Mouse (Mus musculus) hindbrain, embryonic 11.5 days (tissue): Measurements from ENCODE around the gene C2. TPM values are rescaled to one million over a fixed set of nuclear protein-coding genes. Genes with fewer than 3 reads are reported as not detected.
"Not testable (repeated sequence)": the region's sequence is repeated elsewhere in the genome, so short reads cannot be mapped to it uniquely, and the experiment has no call there.

Source experiments
- ATAC-seq: fragments of 200-750 bp; cut with Nextera tagmentation; 2 replicates; pipeline ENCODE4 v1.8.0; 2017; ENCODE audit warnings: mild to moderate bottlenecking, moderate TSS enrichment, moderate library complexity; ENCODE audit not compliant: low FRiP score
- DNase-seq: peaks from one replicate; pipeline ENCODE4 v3.0.0-alpha.2; 2015; ENCODE audit warnings: low spot score
- H3K27ac ChIP-seq: fragments of 300-500 bp; sonication (generic); 2 replicates; pipeline ENCODE4 v1.5.1; 2014; ENCODE audit warnings: mild to moderate bottlenecking, low read depth, low read length
- H3K27me3 ChIP-seq: fragments of 300-500 bp; sonication (generic); 2 replicates; pipeline ENCODE4 v1.6.1; 2014; ENCODE audit warnings: mild to moderate bottlenecking, low read length, moderate library complexity, mixed read lengths; ENCODE audit not compliant: control insufficient read depth, insufficient read depth
- H3K36me3 ChIP-seq: fragments of 300-500 bp; sonication (generic); 2 replicates; pipeline ENCODE4 v1.6.1; 2014; ENCODE audit warnings: mild to moderate bottlenecking, low read length, moderate library complexity, mixed read lengths; ENCODE audit not compliant: control insufficient read depth, insufficient read depth
- H3K4me1 ChIP-seq: fragments of 300-500 bp; sonication (generic); replicated peaks from 2 replicates; pipeline ENCODE4 v1.6.1; 2014; ENCODE audit warnings: low read length, mixed read lengths; ENCODE audit not compliant: control insufficient read depth, insufficient read depth
- H3K4me2 ChIP-seq: fragments of 300-500 bp; sonication (generic); replicated peaks from 2 replicates; pipeline ENCODE4 v1.6.1; 2014; ENCODE audit warnings: mild to moderate bottlenecking, low read depth, low read length
- H3K4me3 ChIP-seq: fragments of 300-500 bp; sonication (generic); 2 replicates; pipeline ENCODE4 v1.5.1; 2014; ENCODE audit warnings: low read depth, low read length
- H3K9ac ChIP-seq: fragments of 300-500 bp; sonication (generic); 2 replicates; pipeline ENCODE4 v1.6.1; 2014; ENCODE audit warnings: low read depth, low read length
- H3K9me3 ChIP-seq: fragments of 300-500 bp; sonication (generic); 2 replicates; pipeline ENCODE4 v1.6.1; 2016; ENCODE audit warnings: low read length; ENCODE audit not compliant: control insufficient read depth
- WGBS: fragments of 180-500 bp; shearing (Covaris S2); extraction: QIAGEN DNeasy Blood & Tissue Kit; methylation state at CpG from one replicate; pipeline ENCODE4 v1.1.7; 2014; 5-methylcytosine and 5-hydroxymethylcytosine counted together
- polyA plus RNA-seq: library from polyadenylated mRNA; unstranded; fragments of >200 nt; fragmentation: Nextera tagmentation; extraction: Ambion mirVana; gene quantifications from 2 replicates; pipeline ENCODE4 v1.2.1, GENCODE M21; 2014

Gene C2
- polyA plus RNA-seq, 1 experiment from 2014 or later: 1.2 TPM

DNA sequence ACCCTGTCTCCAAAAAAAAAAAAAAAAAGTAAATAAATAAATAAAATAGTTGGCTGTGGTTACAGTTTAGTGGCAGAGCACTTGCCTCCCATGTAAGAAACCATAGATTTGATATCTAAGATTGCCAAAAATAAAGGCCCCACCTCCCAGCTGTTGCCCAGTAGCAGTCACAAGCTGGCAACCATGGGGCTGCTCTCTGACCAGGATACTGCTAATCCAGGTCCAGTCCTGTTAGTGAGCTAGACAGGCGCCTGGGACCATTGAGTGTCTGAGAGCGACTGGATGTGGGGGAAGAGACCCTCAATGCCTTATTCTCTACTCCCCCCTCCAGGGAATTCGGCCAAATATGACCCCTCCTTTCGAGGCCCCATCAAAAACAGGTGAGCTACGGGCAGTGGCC is 18.3 kb upstream of the C2 start:
- ATAC-seq (no peak), DNase-seq (no peak)
- Histone ChIP-seq H3K9ac (no peak overlapping the region), H3K36me3 (peaks cover 18% of the 10 kb centered on the region), H3K4me1 (no peaks in the 10 kb centered on the region), H3K4me3 (no peak overlapping the region), H3K27ac (no peak overlapping the region), H3K27me3 (no peaks in the 10 kb centered on the region), H3K9me3 (no peaks in the 10 kb centered on the region), H3K4me2 (no peak overlapping the region)
- 90% methylated on average over 5 of the region's 5 CpGs for WGBS

DNA sequence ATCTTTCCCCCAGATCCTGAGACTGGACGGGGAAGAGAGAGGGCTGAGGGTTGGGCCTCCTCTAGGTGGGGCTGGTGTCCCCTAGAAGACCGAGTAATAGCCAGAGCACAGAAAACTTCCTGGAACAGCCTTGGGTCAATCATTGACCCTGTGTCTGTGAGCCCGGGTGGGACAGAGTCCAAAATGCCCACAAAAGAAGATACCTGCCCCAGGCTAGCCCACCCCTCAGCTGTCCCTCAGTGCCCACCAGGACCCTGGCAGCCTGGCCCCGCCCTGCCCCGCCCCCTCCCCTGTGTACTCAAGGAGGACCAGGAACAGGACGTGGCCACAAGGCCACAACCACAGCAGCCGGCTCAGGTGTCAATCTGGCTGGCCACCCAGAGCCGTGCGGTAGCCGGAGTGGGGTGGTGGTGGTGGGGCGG is 17.4 kb upstream of the C2 start:
- no peak overlapping the region for H3K27ac ChIP-seq
- H3K4me3 ChIP-seq: no peak overlapping the region
- ATAC-seq (no peak), DNase-seq (no peak)
- H3K9ac ChIP-seq: no peak overlapping the region
- no peaks in the 10 kb centered on the region for H3K27me3 ChIP-seq
- 20% methylated on average over 10 of the region's 11 CpGs for WGBS
- H3K36me3 ChIP-seq: peaks cover 20% of the 10 kb centered on the region
- no peaks in the 10 kb centered on the region for H3K9me3 ChIP-seq
- H3K4me1 ChIP-seq: no peaks in the 10 kb centered on the region
- no peak overlapping the region for H3K4me2 ChIP-seq

DNA sequence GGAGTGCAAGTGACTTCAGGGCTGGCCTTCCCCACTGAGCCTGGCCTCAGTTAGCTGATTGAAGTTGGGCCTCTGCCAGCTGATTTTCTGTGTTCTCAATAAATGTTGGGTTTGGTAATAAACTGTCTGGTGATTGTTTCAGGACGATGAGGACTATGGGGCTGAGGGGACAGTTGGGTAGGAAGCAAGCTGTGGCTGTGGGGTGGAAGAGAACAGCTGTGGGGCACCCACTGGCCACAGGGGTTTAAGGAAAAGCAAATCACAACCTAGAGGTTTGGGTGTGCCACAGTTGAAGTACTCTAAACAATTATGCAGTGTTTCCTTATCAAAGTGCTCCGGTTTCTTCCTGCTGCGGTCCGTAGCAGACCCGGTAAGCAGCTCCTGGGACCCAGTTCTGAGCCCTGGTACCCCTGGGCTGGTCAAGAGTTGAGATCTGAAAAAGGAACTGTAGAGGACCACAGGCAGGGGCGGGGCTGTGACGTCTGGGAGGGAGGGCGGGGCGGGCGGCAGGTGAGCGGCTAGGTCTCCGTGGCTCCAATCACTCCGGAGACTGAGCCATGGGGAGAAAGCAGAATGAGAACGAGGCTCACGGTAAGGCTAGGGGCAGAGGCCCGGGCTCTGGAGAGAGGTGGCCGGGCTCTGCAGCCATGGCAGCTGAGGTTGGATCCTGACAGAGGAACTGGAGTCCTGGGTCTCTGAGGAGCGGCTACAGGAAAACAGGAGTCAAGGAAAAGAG is 16.0 kb upstream of the C2 start, which contains the start of gene Slc44a4:
Slc44a4 (plus strand) TSS at position 537 of the 736 bp plus-strand sequence.
- Histone ChIP-seq H3K27ac (no peak within 1 kb of the TSS), H3K27me3 (no peaks in the 10 kb centered on the region), H3K9me3 (no peaks in the 10 kb centered on the region), H3K4me3 (no peak within 1 kb of the TSS), H3K9ac (no peak within 1 kb of the TSS), H3K4me2 (no peak within 1 kb of the TSS), H3K4me1 (no peaks in the 10 kb centered on the region), H3K36me3 (peaks cover 20% of the 10 kb centered on the region)
- DNase-seq: no peak
- WGBS: 35% methylated on average over 18 of the region's 18 CpGs
- no peak for ATAC-seq

DNA sequence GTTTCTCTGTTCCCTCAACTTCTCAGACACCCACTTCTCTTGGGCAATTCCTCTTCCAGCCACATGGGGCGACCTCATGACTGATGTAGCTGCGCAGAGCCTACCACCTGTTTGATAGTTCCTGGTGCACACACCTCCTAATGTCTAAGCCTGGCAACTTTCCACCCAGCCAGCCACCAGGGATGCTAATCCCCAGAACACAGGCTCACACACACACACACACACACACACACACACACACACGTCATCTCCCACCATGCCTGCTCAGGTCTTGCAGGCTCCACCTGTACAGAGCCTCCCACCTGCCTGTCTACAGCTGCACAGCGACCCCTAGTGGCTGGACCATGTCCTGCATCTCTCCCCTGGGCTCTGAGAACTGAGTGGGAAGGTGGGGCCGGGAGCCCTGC is 13.9 kb upstream of the C2 start:
- no peak overlapping the region for H3K4me2 ChIP-seq
- no peaks in the 10 kb centered on the region for H3K27me3 ChIP-seq
- H3K36me3 ChIP-seq: peaks cover 30% of the 10 kb centered on the region
- ATAC-seq (peak; percentile 46; the same call in 1 of the 2 replicates), DNase-seq (peak; percentile 80)
- no peak overlapping the region for H3K27ac ChIP-seq
- no peak overlapping the region for H3K4me3 ChIP-seq
- H3K9me3 ChIP-seq: no peaks in the 10 kb centered on the region
- H3K9ac ChIP-seq: no peak overlapping the region
- 53% methylated on average over 5 of the region's 5 CpGs for WGBS
- no peaks in the 10 kb centered on the region for H3K4me1 ChIP-seq

DNA sequence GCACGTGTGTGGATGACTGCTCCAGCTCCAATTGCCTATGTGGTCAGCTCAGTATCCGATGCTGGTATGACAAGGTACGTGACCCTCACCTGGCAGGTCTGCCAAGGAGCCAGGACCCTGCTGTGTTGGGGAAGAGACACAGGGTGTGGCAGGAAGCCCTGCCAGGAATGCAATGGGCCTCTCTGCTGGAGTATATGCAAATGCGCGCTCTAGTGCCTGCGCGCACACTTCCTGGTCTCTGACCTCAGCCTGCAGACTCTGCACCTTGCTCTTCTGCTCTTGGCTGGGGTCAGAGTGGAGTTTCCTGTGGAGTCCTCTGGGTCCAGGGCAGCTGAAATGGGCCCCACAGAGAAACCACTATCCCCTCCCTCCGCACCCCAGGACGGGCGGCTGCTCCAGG is 12.9 kb upstream of the C2 start:
- Histone ChIP-seq H3K9ac (no peak overlapping the region), H3K4me3 (no peak overlapping the region), H3K36me3 (peaks cover 39% of the 10 kb centered on the region), H3K27me3 (no peaks in the 10 kb centered on the region), H3K4me1 (no peaks in the 10 kb centered on the region), H3K27ac (no peak overlapping the region), H3K9me3 (no peaks in the 10 kb centered on the region), H3K4me2 (no peak overlapping the region)
- ATAC-seq: no peak
- WGBS: 88% methylated on average over 10 of the region's 10 CpGs
- DNase-seq: no peak

DNA sequence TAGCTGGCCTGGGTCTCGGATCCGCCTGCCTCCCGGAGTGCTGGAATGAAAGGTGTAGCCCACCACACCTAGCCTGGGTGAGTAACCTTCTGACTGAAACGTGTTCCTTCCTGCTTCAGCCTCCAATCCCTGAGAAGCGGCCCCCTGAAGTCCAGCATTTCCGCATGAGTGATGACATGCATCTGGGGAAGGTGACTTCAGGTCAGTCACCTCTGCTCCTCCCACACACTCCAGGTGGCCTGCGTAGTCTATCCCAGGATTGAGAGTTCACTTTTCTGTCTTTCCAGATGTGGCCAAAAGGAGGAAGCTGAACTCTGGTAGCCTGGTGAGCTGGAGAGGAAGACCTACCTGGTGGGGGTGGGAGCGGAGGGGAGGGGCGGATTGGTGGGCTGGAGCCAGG is 4.8 kb upstream of the C2 start:
- peaks cover 25% of the 10 kb centered on the region for H3K36me3 ChIP-seq
- ATAC-seq: no peak
- H3K4me2 ChIP-seq: no peak overlapping the region
- no peak for DNase-seq
- H3K27ac ChIP-seq: no peak overlapping the region
- H3K4me3 ChIP-seq: no peak overlapping the region
- no peaks in the 10 kb centered on the region for H3K9me3 ChIP-seq
- WGBS: 93% methylated on average over 9 of the region's 9 CpGs
- H3K27me3 ChIP-seq: no peaks in the 10 kb centered on the region
- no peaks in the 10 kb centered on the region for H3K4me1 ChIP-seq
- no peak overlapping the region for H3K9ac ChIP-seq

DNA sequence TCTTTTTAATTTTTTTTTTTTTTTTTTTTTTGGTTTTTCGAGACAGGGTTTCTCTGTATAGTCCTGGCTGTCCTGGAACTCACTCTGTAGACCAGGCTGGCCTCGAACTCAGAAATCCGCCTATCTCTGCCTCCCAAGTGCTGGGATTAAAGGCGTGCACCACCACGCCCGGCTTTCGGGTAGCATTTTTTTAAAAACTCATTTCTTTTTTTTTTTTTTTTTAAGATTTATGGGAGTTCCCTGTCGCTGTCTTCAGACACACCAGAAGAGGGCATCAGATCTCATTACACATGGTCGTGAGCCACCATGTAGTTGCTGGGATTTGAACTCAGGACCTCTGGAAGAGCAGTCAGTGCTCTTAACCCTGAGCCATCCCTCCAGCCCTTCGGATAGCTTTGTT is 3.9 kb upstream of the C2 start:
- not testable (repeated sequence) for H3K9me3 ChIP-seq, H3K9ac ChIP-seq, DNase-seq, H3K27ac ChIP-seq, H3K4me3 ChIP-seq, H3K4me1 ChIP-seq, H3K4me2 ChIP-seq, ATAC-seq, H3K27me3 ChIP-seq
- H3K36me3 ChIP-seq: peaks cover 22% of the 10 kb centered on the region
- WGBS: 87% methylated on average over 8 of the region's 10 CpGs

DNA sequence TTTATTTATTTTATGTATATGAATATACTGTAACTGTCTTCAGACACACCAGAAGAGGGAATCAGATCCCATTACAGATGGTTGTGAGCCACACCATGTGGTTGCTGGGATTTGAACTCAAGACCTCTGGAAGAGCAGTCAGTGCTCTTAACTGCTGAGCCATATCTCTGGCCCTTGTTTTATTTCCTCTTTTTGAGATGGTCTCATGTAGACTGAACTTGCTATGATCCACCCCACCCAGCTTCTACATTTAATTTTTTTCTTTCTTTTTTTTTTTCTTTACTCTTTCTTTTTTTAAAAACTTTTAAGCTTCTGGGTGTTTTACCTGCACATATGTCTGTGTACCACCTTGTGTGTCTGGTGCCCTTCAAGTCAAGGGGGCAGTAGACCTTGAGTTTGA is 2.8 kb upstream of the C2 start:
- not testable (repeated sequence) for DNase-seq, H3K27me3 ChIP-seq, ATAC-seq, H3K9me3 ChIP-seq, H3K4me2 ChIP-seq, H3K4me3 ChIP-seq, H3K4me1 ChIP-seq, H3K9ac ChIP-seq, H3K27ac ChIP-seq
- H3K36me3 ChIP-seq: peaks cover 18% of the 10 kb centered on the region

DNA sequence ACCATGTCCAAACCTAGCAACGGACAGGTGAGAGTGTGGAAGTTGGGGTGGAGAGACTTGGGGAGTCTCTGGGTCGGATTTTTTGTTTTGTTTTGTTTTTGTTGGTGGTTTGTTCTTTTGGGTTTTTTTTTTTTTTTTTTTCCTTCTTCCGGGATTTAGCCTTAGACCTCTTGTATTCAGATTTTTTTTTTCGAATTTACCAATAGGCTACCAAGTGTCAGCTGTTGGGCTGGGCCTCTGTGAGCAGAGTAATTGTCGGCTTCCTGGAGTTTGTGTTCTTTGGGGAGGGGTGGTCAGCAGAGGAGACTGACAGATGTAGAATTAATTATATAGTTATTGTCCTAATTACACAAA is 1.8 kb upstream of the C2 start:
- H3K9ac ChIP-seq: peak overlapping the region; percentile 89
- peak overlapping the region; percentile 93 for H3K4me2 ChIP-seq
- 7% methylated on average over 5 of the region's 5 CpGs for WGBS
- no peaks in the 10 kb centered on the region for H3K27me3 ChIP-seq
- no peak overlapping the region for H3K27ac ChIP-seq
- H3K4me1 ChIP-seq: peaks cover 10% of the 10 kb centered on the region
- no peak for DNase-seq
- no peak for ATAC-seq
- peaks cover 12% of the 10 kb centered on the region for H3K36me3 ChIP-seq
- H3K9me3 ChIP-seq: no peaks in the 10 kb centered on the region
- H3K4me3 ChIP-seq: peak overlapping the region; percentile 78
